Mouse (Mus musculus): Measurements from ENCODE around the gene Lgals4.

DNA sequence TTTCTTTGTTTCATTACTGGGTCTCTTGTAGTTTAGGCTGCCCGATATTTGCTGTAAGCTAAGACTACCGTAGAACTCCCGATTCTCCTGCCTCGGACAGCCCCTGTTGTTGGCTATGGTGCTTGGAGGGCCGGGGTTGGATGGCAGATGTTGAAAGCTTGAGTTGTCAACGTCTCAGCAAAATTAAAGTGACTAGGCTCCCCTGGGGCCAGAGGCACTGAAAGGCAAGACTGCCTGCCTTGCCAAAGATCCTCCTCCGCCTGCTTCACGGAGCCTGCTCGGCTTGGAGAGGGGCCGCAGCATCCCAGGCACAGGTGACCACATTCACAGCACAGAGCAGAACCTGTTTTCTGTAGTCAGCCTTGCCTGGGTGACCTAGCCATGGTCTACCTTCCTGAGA, 46.9 kb downstream of the Lgals4 start:
- TF ChIP-seq CTCF (IDR thresholded peaks at IDR 0.05; ENCODE audit: low read depth) (no peak), EP300 (IDR thresholded peaks at IDR 0.05; ENCODE audit: low read depth) (no peak)
